Mouse (Mus musculus): Measurements from ENCODE around the gene Dnajb12.
"Not testable (repeated sequence)": the region's sequence is repeated elsewhere in the genome, so short reads cannot be mapped to it uniquely, and the experiment has no call there.

Gene Dnajb12

DNA sequence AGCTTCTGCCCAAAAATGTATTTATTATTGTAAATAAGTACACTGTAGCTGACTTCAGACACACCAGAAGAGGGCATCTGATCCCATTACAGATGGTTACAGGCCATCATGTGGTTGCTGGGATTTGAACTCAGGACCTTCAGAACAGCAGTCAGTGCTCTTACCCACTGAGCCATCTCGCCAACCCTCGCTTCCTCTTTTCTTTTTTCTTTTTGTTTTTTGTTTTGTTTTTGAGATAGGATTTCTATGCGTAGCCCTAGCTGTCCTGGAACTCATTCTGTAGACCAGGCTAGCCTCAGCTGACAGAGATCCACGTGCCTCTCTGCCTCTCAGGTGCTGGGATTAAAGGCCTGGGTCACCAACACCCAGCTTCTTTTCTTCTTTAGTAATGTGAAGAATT lies 6.7 kb upstream of the Dnajb12 start:
- DNase-seq, result not testable (repeated sequence)

DNA sequence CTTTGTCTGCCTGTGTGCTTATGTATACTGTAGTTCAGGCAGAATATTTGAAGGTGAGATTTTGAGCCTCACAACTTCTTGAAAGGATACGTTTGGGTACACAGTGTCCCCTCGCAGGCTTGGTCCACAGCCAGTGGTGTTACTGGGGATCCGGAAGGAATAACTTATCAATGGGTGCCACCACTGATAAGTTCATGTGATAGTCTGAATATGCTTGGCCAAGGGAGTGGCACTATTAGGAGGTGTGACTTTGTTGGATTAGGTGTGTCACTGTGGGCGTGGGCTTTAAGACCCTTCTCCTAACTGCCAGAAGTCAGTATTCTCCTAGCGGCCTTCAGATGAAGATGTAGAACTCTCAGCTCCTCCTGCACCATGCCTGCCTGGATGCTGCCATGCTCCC lies 6.2 kb upstream of the Dnajb12 start:
- DNase-seq, result no peak

DNA sequence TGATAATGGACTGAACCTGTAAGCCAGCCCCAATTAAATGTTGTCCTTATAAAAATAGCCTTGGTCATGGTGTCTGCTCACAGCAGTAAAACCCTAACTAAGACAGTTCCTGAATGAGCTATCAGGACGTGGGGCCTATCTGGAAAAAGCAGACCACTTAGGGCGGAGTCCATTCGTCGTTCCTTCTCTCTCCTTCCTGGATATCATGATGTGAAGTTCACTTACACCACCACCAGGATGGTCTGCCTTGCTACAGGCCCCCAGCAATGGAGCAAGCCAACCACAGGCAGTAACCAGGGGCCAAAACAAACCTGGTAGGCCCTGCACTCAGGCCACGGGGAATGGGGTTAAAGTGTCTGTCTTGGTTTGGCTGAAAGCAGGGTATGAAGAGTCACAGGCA lies 5.7 kb upstream of the Dnajb12 start:
- DNase-seq, result no peak

DNA sequence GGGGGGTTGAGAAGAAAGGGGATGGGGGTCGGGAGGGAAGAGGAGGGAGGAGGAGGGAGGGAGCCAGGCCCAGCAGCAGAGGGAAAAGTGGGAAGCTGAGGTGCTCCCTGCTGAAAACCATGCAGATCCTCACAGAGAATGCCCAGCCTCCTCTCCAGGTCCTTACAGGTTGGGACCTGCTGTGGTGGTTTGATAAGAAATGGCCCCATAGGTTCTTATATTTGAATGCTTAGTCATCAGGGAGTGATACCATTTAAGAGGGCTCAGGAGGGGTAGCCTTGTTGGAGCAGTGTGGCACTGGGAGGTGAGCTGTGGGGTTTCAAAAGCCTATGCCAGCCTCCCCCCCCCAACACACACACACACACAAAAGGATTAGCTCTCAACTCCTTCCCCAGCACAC lies 4.0 kb upstream of the Dnajb12 start:
- no peak for DNase-seq

DNA sequence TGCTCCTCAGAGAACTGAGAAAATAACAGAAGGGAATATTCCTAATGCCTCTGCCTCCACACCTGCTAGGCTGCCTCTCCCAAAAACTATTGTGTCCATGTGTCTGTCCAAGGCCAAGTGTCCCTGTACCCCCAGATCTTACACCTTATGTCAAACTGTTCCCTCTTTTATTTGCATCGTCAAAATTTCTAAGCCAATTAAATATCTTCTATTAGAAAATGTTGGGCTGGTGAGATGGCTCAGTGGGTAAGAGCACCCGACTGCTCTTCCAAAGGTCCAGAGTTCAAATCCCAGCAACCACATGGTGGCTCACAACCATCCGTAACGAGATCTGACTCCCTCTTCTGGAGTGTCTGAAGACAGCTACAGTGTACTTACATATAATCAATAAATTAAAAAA lies 2.7 kb upstream of the Dnajb12 start:
- DNase-seq, result not testable (repeated sequence)

DNA sequence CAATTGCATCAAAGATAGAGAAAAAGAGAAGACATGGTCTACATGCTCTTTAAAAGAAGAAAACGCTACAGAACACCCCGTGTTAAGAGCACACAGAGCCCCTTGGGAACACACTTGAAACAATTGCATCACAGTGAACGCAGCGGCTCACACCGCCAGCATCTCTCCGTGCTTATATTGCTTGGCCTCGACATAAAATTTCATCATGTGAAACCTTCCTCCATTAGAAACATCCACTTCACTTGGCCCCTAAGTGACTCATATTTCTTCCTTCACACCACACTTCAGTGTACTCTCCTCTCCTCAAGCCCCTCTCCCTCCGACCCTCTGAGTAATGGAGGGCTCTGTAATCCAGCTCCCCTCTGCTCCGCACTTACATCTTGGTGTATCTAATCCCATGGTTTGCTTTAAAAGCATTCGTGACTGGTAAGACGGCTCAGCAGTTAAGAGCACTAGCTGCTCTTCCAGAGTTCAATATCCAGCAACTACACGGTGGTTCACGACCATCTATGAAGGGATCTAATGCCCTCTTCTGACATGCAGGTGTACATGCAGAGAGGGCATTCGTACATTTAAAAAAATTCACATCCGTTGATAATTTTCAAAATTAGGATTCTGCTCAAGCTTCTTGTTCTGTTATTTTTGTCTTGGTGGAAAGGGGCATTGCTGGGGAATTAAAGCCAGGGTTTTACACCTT lies 1.8 kb upstream of the Dnajb12 start:
- no peak for DNase-seq

DNA sequence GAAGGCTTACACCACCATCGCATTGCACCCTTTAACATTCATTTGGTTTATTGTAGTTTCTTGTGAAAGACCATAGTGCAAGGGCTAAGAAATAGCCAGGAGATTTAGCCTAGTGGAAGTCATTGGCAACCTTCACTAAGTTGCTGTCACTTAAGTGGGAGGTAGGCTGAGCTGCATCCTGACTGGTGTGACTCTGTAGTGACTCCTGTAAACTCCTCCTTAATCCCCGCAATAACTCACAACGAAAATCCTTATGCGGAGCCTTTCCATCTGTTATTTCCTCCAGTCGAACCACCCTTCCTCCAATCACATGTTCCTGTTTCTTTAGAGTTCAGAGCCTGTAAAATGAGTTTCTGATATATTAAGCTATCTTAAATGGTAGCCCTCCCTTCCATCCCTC lies 533 bp upstream of the Dnajb12 start:
- no peak for DNase-seq

DNA sequence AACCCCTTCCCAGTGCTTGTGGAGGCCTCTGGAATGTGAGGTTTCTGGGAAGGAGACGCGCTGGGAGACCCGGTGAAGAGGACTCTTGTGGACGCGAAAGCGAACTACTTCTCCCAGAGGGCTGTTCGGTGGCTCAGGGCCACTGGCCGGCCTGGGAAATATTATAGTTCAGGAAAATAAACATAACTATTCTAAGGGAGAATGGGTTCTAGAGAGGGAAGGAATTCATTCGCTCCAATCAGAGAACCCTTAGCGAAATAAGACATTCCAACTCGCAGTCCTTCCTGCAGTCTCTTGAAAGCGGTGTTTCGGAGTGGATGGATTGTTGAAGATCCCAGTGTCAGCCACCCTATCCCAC lies 652 bp downstream of the Dnajb12 start:
- DNase-seq, result no peak

DNA sequence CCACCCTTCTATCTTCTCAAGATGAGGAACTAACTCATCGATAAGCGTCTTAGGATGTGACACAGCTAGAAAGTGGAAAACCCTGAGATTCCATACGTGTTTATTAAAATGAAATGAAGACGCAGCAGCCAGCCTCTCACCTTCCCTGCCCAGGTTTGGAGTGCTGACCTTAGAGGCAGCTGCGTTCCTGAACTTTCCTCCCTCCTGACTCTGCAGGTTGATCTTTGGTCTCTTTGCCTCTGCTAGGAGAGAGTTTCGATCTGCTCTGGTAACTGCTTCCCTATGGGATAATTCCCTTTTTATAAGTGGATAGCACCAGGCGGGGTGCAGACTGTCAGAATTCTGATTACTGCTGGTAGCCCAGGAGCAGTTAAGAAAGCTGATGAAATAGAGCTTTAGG lies 1.5 kb downstream of the Dnajb12 start:
- no peak for DNase-seq

DNA sequence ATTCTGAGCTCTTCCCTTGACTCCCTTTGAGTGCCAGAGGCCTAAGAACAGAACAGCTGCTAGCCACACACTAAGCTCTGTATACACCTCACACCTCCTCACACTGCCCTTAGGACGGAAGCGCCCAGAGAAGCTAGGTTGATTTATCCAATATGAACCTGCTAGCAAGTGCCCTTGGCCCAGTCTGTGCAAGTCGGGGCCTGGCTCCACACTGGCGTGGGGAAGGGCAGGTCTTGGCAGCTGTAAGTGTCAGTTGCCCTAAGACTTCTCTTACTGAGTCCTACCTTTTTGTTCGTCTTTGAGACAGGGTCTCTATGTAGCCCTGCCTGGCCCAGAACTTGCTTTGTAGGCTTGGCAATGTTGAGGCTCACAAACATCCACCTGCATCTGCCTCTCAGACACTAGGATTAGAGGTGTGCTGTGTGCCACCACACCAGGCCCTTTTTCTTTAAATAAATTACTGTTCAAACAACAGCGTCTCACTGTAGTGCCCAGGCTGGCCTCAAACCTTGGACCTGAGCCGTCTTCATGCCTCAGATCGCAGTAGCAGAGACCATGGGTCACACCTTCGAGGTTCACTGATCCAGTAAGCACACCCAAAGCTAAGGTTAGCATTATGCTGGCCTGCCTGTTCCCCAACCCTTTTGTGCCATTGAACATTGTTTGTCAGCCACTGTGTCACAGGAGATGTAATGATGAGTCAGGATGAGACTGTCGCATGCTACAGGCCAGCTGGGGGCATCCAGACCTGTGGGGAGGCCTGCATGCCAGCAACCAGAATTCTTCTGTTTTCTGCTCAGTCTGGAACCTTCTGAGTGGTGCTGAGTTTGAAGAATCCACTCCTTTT lies 5.2 kb downstream of the Dnajb12 start:
- DNase-seq, result no peak

DNA sequence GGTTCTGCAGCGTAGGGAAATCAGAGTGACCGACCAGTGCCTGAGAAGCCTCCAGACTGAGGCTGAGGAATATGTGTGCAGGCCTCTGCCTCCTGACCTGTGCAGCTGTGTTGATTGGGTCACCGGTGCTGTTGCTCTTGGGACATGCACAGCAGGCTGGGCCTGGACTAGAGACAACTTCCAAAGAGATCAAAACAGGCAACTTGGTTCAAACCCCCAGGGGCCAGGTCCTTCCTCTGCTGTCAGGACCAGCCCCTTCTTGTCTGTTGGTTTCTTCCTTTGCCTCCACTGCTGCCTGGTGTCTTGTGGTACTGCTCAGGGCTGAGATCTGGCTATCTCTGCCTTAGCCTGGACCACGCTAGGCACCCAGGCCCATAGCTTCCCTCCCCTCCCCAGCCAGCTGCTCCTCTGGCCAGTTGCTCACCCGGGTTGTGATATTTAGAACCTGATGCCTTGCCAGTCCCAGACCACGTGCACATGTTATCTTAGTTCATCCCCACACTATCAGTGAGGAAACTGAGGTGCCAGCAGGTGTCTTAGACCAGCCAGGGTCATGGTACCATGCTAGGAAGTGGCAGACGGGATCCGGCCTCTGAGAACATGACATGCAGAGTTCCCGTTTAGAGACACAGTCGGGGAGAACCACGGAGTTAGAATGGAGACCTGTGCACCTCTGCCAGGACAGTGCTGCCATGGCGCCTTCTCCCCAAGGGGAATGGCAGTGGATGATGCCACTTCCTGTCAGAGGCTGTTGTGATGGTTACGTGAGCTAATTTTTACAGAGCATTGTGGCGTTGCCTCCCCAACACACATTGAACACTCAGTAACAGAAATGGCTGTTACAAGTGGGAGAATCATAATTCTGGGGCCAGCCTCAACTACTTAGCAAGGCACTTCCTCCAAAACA lies 6.1 kb downstream of the Dnajb12 start:
- no peak for DNase-seq

DNA sequence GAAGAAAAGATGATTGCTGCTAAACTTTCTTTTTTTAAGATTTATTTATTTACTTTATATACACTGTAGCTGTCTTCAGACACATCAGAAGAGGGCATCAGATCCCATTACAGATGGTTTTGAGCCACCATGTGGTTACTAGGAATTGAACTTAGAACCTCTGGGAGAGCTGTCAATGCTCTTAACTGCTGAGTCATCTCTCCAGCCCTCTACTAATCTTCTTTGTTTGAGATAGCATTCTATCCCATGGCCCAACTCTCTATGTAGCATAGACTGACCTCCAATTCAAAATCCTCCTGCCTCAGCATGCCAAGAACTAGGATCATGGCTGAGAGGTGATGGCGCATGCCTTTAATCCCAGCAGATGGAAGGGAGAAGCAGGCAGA lies 6.7 kb downstream of the Dnajb12 start:
- no peak for DNase-seq

DNA sequence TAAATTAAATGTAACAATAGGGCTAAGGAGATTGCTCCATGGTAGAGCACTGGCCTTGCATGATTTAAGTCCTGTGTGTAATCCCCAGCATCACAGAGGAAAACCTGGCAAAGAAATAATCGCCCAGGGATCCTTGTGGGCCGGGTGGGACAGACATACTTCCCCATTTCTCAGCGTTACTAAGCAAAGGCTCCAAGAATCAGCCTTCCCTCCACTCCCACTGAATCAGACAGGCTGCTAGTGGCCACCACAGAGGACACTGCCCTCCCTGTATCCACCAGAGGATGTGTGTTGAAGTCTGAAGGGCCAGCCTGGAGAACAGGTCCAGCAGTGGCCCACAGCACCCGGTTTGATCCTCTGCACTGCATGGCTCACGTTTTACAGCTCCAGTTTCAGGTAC lies 8.1 kb downstream of the Dnajb12 start:
- DNase-seq, result no peak

DNA sequence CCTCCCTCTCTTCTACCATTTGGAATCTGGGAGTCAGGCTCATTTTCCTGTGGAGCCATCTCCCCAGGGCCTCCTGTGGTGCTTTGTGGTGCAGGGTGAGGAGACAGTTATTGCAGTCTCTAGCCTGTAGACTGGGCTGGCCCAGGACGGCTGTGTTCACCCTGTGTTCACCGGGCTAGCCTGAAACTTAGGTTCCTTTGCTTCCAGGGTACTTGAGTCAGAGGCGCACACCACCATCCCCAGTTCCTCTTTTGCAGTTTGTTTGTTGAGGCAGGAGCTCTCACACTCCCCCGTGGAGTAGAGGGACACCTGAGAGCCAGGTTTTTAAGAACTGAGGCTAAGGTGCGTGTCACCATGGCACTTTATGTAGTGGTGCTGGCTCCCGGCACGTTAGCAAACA lies 10.0 kb downstream of the Dnajb12 start:
- no peak for DNase-seq

DNA sequence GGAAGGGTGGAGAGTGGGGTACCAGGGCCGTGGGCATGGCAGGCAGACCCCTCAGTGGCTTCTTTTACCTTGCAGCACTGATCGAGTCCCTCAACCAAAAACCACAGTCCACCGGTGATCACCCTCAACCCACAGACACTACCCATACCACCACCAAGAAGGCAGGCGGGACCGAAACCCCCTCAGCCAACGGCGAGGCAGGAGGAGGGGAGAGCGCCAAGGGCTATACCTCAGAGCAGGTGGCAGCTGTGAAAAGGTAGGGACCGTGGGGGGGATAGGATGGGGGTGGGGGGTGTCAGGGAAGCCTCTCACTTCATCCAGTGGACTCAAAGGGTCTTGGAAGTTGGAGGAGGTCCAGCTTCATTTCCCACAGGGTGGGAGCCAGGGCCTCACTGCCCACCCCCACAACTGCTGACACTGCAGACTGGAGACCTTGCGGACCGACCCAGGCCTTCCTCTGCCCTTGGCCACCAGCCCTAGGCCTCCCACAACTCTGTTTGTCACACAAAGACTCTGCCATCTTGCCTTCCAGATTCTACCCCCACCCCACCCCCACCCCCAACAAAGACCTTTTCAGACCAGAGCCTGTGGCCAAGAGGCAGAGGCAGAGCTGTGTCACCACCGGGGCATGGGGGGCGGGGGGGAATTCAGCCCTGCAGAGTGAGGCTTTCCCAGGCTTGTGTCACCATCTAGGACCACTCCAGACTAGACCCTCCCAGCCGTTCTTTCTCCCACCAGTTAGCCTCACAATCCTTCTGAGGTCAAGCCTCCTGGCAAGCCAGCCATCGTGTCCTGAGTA lies 10.8 kb downstream of the Dnajb12 start:
- DNase-seq, result no peak

DNA sequence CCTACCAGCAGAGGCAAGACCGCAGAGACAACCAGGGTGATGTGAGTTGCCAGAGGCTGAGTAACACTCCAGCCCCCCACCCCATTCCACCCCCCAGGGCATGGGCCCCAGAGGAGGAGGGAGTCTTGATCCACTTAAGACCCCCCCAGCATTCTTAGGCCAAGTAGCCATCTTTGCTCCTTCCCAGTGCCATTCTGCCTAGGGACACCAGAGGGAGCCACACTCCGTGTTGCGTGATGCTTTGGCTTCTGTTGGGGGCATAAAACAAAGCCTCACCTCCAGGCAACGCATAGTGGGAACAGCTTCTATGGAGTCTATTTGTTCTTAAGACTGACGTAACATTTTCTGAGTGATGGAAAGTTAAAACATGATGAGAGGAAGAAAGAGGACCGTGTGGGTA lies 13.6 kb downstream of the Dnajb12 start:
- peak; percentile 81 for DNase-seq

DNA sequence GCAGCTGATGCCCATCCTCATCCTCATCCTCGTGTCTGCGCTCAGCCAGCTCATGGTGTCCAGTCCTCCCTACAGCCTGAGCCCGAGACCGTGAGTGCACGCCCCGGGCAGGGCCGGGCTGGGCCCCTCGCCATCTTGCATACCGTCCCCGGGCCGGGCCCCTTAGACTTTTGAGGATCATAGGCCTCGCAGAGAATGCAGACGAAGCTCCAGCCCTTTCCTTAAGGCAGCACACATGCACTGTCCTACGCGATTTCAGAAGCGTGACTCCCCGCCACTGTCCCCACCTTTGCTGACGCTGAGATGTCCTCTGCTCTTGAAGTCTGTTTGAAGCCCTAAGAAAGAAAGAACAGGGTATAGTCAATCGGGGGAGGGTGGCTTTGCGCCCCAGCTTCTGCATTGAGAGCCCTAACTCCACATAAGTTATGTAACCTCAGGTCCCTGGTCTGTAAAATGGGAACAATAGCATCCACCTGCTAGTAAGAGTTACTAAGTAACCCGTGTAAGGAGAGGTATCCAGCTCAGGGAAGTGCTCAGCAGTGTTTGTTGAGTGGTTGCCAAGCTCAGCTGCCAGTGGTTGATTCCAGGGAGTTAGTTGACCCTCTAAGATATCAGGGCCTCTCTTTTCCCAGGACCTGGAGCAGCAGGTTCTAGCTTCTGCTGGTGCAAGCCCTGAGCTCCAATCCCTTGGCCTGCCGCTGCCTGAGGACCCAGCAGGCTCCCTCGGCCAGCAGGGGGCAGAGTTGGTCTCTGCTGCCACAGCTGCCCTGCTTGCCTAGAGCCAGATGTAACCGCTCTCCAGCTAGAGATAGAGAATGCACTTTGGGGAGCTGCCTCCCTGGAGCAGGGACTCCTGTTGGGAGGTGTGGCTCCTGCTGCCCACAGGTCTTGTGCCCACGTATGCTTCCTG lies 15.2 kb downstream of the Dnajb12 start:
- peak; percentile 92 for DNase-seq

DNA sequence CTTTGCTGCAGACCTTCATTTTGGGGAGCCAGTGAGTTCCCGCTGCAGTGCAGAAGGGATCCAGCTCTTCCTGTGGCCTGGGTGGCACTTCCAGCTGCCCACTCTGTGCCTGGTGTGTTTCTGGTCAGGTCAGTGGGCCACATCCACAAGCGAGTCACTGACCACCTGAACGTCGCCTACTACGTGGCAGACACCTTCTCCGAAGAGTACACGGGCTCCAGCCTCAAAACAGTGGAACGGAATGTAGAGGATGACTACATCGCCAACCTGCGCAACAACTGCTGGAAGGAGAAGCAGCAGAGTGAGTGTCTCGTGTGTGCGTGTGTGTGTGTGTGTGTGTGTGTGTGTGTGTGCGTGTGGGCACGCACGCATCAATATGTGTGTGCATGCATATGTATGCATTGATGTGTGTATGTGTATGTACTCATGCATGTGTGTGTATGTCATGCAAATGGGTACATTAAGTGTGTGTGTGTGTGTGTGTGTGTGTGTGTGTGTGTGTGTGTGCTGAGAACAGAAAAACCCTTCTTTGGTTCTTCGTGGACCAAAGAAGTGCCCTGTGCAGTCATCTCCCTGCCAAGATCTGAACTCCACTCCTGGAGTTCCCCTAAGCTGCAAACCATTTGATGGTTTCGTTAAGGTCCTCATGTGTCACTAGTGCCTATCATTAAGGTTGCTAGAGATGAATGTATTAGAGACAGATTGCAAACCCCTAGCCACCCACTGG lies 16.3 kb downstream of the Dnajb12 start:
- DNase-seq, result no peak

DNA sequence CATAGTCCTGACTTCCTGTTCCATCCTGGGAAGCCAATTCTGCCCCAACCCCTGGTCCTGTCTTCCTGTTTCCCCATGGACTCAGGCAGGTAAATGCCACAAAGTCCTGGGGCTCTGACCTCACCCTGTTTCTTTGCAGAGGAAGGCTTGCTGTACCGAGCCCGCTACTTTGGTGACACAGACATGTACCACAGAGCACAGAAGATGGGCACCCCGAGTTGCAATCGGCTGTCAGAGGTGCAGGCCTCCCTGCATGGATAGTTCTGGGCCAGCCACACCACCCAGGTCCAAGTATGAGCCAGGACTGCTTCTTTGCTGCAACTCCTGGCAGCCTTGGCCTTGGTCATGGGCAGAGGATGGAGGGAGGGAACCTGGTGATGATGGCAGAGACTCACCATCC lies 16.9 kb downstream of the Dnajb12 start:
- peak; percentile 29 for DNase-seq

DNA sequence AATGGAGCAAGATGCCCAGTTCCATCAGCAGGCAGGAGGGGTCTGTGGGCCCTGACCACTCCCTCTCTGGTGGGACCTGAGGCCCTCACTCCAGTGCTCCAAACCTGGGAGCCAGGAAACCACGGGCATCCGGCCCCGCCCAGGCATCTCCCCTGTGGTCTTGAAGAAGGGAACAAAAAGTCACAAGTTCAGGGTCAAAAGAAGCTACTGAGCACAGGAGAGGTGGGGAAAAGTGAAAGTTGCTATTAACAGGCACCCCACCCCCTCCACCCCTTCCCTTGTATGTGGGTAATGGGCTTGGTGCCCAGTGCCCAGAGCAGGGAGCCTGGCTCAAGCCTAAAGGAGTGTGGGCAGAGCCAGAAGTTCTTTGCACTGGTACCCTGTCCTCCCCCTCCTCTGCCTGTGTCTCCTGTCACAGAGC lies 17.6 kb downstream of the Dnajb12 start:
- DNase-seq, result peak; percentile 88

DNA sequence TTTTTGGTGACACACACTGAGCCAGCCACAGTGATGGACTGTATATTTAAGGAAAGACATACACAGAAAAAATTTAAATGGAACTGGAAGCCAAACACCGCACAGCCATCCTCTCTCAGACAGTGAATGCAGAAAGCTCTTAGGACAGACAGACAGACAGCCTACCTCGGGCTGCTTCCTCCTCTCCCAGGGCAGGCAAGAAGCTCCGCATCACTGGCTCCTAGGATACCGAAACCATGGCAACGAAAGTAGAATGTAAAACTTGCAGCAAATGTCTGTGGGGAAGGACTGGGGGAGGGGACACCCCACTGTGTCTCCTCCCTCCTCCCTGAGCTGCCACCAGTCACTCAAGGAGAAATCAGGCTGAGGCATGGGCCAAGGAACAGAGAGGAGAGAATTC lies 18.2 kb downstream of the Dnajb12 start:
- peak; percentile 60 for DNase-seq
